Mouse (Mus musculus): ENCODE data around the gene Pdzrn4.

Pdzrn4 gene

GRCm38 (mm10) chr15:92441630-92442180 is 45.0 kb downstream of the Pdzrn4 start:
- Histone ChIP-seq H3K27me3 (ENCODE audit: control insufficient read depth, insufficient read depth, low read length, poor library complexity, severe bottlenecking) (no peaks in the 10 kb centered on the region; the same call in 1 of the 2 replicates), H3K36me3 (ENCODE audit: control insufficient read depth, insufficient read depth, low read length, poor library complexity, severe bottlenecking) (no peaks in the 10 kb centered on the region)
- no peak for DNase-seq (ENCODE audit: low read depth, low spot score)

GRCm38 (mm10) chr15:92447708-92448147 is 51.0 kb downstream of the Pdzrn4 start:
- DNase-seq (ENCODE audit: low read depth, low spot score) = no peak
- Histone ChIP-seq H3K36me3 (ENCODE audit: control insufficient read depth, insufficient read depth, low read length, poor library complexity, severe bottlenecking) (no peaks in the 10 kb centered on the region), H3K27me3 (ENCODE audit: control insufficient read depth, insufficient read depth, low read length, poor library complexity, severe bottlenecking) (no peaks in the 10 kb centered on the region; the same call in 1 of the 2 replicates)

DNA sequence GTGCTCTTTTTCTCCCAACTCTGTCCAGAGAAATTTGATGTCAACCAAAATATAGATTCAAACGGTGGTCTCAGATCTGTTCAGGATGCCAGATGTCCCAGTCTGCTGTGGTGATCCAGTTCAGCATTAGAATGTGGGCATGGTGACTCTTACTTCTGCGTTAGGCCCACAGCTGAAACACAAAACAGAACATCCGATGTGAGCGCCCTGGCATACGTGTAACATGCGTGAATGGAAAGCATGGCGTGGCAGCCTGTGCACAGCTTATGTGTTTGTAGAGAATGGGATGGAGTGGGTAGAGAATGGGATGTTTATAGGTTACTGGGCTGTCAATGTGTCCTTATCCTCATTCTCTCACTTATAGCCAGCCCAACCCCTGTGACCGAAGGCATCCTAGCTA is 52.4 kb downstream of the Pdzrn4 start:
- no peak for DNase-seq (ENCODE audit: low read depth, low spot score)

GRCm38 (mm10) chr15:92452620-92453019 is 55.9 kb downstream of the Pdzrn4 start:
- DNase-seq (ENCODE audit: low read depth, low spot score) = no peak
- Histone ChIP-seq H3K36me3 (ENCODE audit: control insufficient read depth, insufficient read depth, low read length, poor library complexity, severe bottlenecking) (no peaks in the 10 kb centered on the region), H3K27me3 (ENCODE audit: control insufficient read depth, insufficient read depth, low read length, poor library complexity, severe bottlenecking) (no peaks in the 10 kb centered on the region)

More for the DNA sequence above, 52.4 kb downstream of the Pdzrn4 start:
- H3K27me3 ChIP-seq (ENCODE audit: control insufficient read depth, insufficient read depth, low read length, poor library complexity, severe bottlenecking) = no peaks in the 10 kb centered on the region; the same call in 1 of the 2 replicates
- no peaks in the 10 kb centered on the region for H3K36me3 ChIP-seq (ENCODE audit: control insufficient read depth, insufficient read depth, low read length, poor library complexity, severe bottlenecking)

DNA sequence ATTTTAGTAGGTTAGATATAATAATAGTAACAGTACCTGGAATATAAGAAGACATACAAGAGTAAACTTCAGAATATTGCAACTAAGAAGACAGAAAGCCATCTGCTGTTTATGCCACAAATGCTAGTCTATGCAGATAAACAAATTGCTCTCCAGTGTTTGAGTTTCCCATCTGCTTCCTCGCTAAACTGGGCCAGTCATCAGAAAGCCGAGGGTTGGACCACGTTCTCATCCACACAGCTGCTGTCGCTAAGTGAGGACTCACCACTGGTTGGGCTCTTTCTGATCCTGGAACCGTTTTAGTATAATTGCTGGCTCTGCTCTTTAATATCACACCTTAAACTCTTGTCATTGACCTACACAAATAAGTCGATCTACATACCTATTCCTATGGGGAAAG is 85.5 kb downstream of the Pdzrn4 start:
- Histone ChIP-seq H3K27me3 (ENCODE audit: control insufficient read depth, insufficient read depth, low read length, poor library complexity, severe bottlenecking) (no peaks in the 10 kb centered on the region), H3K36me3 (ENCODE audit: control insufficient read depth, insufficient read depth, low read length, poor library complexity, severe bottlenecking) (no peaks in the 10 kb centered on the region)
- no peak for DNase-seq (ENCODE audit: low read depth, low spot score)

DNA sequence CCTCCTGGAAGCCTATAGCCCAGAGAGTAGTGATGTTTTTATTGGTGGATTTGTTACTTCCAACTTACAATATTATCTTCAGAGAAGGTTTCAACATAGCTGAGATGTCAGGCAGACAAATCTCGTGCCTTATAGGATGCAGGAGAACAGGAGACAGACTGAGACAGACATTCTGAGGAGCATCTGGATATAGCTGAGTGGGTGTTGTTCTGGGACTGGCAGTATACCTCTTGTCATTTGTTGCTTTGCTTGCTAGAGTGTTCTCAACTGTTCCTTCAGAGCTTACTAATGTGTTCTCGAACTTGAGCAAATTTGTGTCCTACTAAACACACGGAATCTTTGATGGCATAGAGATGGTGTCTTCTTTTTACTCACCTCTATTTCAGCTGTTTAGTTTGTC is 94.7 kb downstream of the Pdzrn4 start:
- DNase-seq (ENCODE audit: low read depth, low spot score) = no peak
- Histone ChIP-seq H3K36me3 (ENCODE audit: control insufficient read depth, insufficient read depth, low read length, poor library complexity, severe bottlenecking) (no peaks in the 10 kb centered on the region), H3K27me3 (ENCODE audit: control insufficient read depth, insufficient read depth, low read length, poor library complexity, severe bottlenecking) (no peaks in the 10 kb centered on the region)

DNA sequence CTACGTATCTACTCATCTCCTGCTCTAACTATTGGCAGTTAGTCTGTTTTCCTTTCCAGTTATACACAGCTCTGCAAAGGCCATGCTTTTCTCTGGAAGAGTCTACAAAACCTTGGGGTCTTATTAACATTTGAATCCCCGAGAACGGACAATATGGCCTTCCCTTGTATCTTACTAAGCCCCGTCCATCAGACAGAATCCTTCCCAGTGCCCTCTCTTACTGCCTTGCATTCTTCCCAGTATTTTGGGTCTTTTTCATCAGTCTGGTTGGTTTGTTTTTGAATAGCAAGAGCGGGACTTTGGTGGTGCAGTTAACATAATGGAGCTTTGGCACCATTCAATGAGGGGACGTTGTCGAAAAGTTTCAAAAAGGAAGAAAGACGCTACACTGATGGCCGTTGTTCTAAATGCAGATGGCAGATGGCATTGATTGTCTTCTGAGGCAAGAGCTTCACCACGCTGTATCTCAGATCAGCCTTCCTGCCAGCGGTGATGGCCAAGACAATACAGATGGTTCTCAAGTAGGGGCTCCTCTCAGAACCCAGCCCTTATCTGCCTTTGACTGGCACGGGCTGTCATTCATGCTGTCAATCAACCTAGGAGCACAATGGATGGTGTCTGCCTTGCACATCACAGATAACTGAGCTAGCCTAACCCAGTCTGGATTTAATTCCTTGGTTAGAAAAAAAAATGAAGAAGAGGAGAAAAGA is 98.9 kb downstream of the Pdzrn4 start:
- H3K27me3 ChIP-seq (ENCODE audit: control insufficient read depth, insufficient read depth, low read length, poor library complexity, severe bottlenecking) = no peaks in the 10 kb centered on the region
- no peak for DNase-seq (ENCODE audit: low read depth, low spot score)
- H3K36me3 ChIP-seq (ENCODE audit: control insufficient read depth, insufficient read depth, low read length, poor library complexity, severe bottlenecking) = no peaks in the 10 kb centered on the region

GRCm38 (mm10) chr15:92500276-92500838 is 103.7 kb downstream of the Pdzrn4 start:
- no peaks in the 10 kb centered on the region for H3K36me3 ChIP-seq (ENCODE audit: control insufficient read depth, insufficient read depth, low read length, poor library complexity, severe bottlenecking)
- DNase-seq (ENCODE audit: low read depth, low spot score) = no peak
- H3K27me3 ChIP-seq (ENCODE audit: control insufficient read depth, insufficient read depth, low read length, poor library complexity, severe bottlenecking) = no peaks in the 10 kb centered on the region

DNA sequence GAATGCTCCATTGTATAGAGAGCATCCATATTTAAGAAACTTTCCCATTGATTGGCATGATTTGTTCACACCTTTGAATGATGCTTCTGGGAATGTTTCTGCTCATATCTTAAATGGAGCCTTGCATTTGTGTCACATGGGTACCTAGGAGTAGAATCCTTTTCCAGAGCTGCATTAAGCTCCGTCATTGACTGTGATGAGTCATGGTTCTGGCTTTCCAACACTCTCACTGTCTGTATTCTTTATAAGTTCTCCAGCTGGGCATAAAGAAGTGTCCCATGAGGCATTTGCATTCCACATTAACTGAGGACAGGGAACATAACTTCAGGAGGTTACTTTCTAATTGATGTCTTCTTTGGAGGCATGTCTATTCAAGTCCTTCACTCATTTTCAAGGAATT is 106.1 kb downstream of the Pdzrn4 start:
- no peak for DNase-seq (ENCODE audit: low read depth, low spot score)
- Histone ChIP-seq H3K27me3 (ENCODE audit: control insufficient read depth, insufficient read depth, low read length, poor library complexity, severe bottlenecking) (no peaks in the 10 kb centered on the region), H3K36me3 (ENCODE audit: control insufficient read depth, insufficient read depth, low read length, poor library complexity, severe bottlenecking) (no peaks in the 10 kb centered on the region)

DNA sequence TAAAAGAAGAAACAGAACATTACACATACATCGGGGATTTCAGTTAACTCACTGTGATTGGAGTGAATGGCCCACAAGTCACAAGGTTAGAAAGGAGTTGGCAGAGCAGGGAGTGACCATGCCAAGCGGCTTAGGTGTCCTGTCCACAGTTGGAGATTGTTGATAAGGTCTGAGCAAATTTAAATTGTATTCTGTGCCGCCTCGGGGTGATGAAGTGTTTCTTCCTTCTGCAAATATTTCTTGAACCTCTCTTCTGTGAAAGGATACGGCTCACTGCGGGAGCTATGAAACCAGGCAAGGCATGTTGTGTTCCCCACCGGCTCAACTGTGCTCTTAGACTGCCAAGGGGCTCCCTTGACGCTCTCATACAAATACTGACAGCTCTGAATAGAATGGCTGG is 112.7 kb downstream of the Pdzrn4 start:
- no peaks in the 10 kb centered on the region for H3K27me3 ChIP-seq (ENCODE audit: control insufficient read depth, insufficient read depth, low read length, poor library complexity, severe bottlenecking)
- no peaks in the 10 kb centered on the region for H3K36me3 ChIP-seq (ENCODE audit: control insufficient read depth, insufficient read depth, low read length, poor library complexity, severe bottlenecking)
- DNase-seq (ENCODE audit: low read depth, low spot score) = no peak

GRCm38 (mm10) chr15:92515651-92516050 is 119.0 kb downstream of the Pdzrn4 start:
- no peaks in the 10 kb centered on the region for H3K27me3 ChIP-seq (ENCODE audit: control insufficient read depth, insufficient read depth, low read length, poor library complexity, severe bottlenecking)
- H3K36me3 ChIP-seq (ENCODE audit: control insufficient read depth, insufficient read depth, low read length, poor library complexity, severe bottlenecking) = no peaks in the 10 kb centered on the region

DNA sequence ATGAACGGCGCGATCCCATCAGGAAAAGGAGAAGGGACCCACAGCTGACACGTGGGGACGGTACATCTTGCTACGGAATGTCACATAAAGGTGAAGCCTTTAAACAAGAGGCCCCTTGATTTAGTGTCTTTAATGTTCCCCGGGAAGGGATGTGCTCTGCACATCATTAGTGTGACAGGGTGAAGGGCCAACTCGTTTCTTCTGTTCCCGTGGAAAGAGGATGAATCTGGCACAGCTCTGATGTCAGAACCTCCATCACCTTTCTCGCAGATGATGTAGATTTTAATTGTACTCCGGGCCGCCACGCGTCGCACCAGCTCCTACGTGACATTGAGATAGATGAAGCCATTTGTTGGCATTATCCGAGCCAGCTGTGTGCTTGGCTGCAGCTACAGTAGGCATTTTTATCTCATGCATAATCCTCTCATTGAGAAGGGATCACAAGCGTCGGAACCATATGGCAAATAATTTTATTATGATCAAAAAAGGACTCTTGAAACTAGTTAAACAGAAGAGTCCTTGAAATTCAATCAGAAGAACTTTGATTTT is 124.1 kb downstream of the Pdzrn4 start:
- H3K27me3 ChIP-seq (ENCODE audit: control insufficient read depth, insufficient read depth, low read length, poor library complexity, severe bottlenecking) = no peaks in the 10 kb centered on the region
- no peaks in the 10 kb centered on the region for H3K36me3 ChIP-seq (ENCODE audit: control insufficient read depth, insufficient read depth, low read length, poor library complexity, severe bottlenecking)
- no peak for DNase-seq (ENCODE audit: low read depth, low spot score)

More at GRCm38 (mm10) chr15:92515651-92516050, 119.0 kb downstream of the Pdzrn4 start:
- no peak for DNase-seq (ENCODE audit: low read depth, low spot score)

GRCm38 (mm10) chr15:92521686-92522085 is 125.0 kb downstream of the Pdzrn4 start:
- no peak for DNase-seq (ENCODE audit: low read depth, low spot score)

DNA sequence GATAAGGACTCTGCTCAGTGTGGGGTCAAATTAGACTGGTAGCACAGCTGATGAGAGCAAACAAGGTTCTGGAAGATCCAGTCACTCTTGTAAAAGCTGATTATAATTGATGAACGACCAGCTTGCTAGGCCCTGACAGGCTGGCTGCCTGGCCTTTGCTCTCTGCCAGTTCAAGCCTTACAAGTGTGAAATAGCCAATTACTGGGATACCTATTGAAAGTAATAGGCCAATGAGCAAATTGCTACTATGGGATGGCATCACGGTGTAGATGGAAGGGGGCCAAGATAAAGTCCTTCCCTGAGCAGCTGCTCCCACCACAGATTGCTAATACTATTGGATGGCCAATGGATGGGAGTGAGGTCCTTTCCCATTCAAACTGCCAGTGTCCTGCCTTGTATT is 128.2 kb downstream of the Pdzrn4 start:
- no peak for DNase-seq (ENCODE audit: low read depth, low spot score)
- Histone ChIP-seq H3K36me3 (ENCODE audit: control insufficient read depth, insufficient read depth, low read length, poor library complexity, severe bottlenecking) (no peaks in the 10 kb centered on the region), H3K27me3 (ENCODE audit: control insufficient read depth, insufficient read depth, low read length, poor library complexity, severe bottlenecking) (no peaks in the 10 kb centered on the region)

More at GRCm38 (mm10) chr15:92521686-92522085, 125.0 kb downstream of the Pdzrn4 start:
- H3K36me3 ChIP-seq (ENCODE audit: control insufficient read depth, insufficient read depth, low read length, poor library complexity, severe bottlenecking) = no peaks in the 10 kb centered on the region
- no peaks in the 10 kb centered on the region for H3K27me3 ChIP-seq (ENCODE audit: control insufficient read depth, insufficient read depth, low read length, poor library complexity, severe bottlenecking)

DNA sequence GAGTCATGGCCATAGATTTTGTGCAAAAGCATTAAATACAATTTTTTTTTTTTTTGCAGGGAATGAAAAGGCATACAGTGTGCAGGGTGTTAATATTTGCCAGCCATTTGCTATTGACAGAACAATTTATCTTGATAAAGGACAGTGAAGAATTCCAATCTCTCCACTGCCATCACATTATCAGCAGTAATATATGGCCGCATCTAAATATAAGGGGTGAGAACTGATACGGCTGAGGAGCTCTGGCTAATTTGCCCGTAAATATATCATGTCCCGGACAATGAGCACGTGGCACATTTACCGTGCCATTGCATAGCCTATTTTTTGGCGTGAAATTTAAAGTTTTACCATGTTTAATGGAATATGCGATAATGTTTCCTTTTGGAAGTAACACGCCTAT is 128.7 kb downstream of the Pdzrn4 start:
- no peaks in the 10 kb centered on the region for H3K36me3 ChIP-seq (ENCODE audit: control insufficient read depth, insufficient read depth, low read length, poor library complexity, severe bottlenecking)
- H3K27me3 ChIP-seq (ENCODE audit: control insufficient read depth, insufficient read depth, low read length, poor library complexity, severe bottlenecking) = no peaks in the 10 kb centered on the region
- no peak for DNase-seq (ENCODE audit: low read depth, low spot score)

All from splenic B cell, adult 2 months (primary cell).